Mouse (Mus musculus): ENCODE results near the gene Vip.

DNA sequence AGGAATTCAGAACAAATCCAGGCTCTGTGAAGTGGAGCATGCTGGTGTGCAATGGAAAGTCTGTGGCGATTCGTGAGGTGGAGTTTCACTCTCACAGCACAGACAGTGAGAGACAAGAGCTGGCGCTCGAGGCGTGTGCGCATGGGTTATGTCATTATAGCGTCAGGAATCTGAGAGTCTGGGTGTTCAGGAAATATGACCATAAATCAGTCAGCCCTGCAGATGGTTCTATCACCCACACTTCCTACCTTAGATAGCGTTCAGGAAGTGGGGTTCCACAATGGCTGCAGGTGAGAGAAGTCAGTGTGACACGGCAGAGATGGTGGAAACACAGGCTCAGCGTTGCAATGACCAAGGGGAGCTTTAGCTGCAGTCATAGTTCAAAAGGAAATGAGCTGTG, 35.5 kb upstream of the Vip start:
- TF ChIP-seq ZNF384 (IDR thresholded peaks at IDR 0.05; ENCODE audit: low read depth, low read length) (no peak), MAFK (IDR thresholded peaks at IDR 0.05; ENCODE audit: insufficient read depth, low read depth, low read length) (no peak), CHD2 (IDR thresholded peaks at IDR 0.05; ENCODE audit: low read depth, low read length) (no peak), ZC3H11A (IDR thresholded peaks at IDR 0.05; ENCODE audit: borderline replicate concordance, low read depth, low read length) (no peak), HCFC1 (IDR thresholded peaks at IDR 0.05; ENCODE audit: borderline replicate concordance, insufficient read depth, low read length) (no peak)

All from ES-E14 (cell line).